Mouse (Mus musculus) cerebellum, postnatal 36 days (tissue): ENCODE data around the gene Aff3.
A peak's percentile ranks its signal among the peaks of the same experiment; 100 is the strongest.

Experiments used
- DNase-seq, 2 experiments: peaks; one replicate each; pipeline ENCODE4 v3.0.0; 2021 to 2022; ENCODE audit warnings: mixed read lengths in 2 of 2

The Aff3 gene

DNA sequence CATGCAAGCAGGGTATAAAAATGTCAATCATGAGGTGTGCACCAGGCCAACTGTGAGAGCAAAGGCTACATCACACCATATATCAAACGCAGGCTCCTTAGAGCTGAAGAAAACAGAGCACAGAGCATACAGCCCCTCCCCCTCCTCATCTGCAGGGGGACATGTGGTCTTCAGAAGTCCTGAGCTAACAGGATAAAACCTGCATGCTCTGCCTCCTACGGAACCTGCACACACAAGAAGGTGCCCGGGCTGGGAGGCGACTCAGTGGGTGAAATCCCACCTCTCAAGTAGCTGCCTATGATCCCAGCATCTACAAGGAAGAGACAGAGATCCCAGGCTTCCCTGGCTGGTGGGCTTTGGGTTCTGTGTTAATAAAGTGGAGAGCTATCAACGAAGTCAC, 70.0 kb downstream of the Aff3 start:
- no peak for DNase-seq

DNA sequence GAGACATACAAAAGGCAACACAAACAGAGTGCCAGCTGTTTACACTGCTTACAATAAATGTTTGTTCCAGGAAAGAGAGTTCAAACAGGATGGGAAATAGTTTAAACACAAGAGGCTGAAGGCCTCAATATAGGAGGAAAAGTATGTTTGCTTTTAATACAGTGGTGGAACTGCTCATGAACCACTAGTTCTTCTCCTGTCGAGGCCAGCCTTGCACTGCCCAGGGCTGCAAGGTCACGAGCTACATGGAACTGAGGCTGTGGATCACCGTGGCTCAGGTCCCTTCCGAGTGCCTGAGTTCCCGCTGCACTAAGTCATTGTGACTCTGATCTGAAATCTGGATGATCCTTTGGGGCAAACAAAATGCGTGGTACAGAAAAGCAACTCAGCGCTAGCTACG, 73.6 kb downstream of the Aff3 start:
- no peak for DNase-seq

- no peak for DNase-seq
Observed at GRCm38 (mm10) chr1:38588741-38589140, 76.0 kb downstream of the Aff3 start.

GRCm38 (mm10) chr1:38582328-38582727, 82.4 kb downstream of the Aff3 start:
- DNase-seq: no peak

DNA sequence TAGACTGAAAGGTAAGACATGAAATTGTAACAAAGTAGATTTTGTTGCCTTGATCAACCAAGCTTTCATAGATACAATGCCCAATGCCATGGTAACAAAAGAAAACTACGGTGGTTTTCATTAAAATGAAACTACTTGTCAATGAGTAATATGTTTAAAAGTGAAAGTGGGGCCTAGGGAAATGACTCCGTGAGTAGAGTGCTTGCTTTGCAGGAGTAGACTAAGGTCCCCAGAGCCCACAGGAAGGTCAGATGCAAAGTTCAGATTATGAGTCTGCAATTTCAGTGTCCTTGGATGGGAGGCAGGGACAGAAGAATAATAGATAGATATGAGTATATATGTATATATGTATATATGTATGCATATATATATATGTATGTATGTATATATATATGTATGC, 84.2 kb downstream of the Aff3 start:
- DNase-seq: no peak

GRCm38 (mm10) chr1:38578339-38578738, 86.4 kb downstream of the Aff3 start:
- DNase-seq: no peak

- no peak for DNase-seq
Observed at GRCm38 (mm10) chr1:38567791-38568190, 97.0 kb downstream of the Aff3 start.

DNA sequence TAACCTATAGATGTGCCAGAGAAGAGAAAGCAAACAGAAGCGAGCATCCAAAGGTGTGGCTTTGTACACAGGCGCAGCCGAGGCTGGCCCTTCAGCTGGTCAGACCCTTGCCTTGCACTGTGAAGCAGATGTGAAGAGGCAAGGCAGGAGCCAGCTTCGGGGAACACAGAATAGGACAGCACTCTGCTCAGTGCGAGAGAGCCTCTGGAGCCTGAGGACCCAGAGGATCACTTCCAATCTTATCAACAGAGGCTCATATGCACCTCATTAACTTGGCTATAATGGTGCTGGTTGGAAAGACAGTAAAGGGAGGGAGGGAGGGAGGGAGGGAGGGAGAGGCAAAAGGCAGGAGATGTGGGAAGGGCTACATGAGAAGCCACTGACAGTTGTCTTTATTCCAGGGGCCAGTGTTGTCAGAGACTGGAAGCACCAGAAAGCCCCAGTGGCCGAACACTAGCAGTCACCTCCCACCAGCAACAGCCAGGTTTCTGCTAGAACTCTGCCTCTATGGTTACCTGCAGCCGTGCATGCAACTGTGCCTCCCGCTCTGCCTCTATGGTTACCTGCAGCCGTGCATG, 98.6 kb downstream of the Aff3 start:
- DNase-seq: no peak

- DNase-seq: no peak
Observed at GRCm38 (mm10) chr1:38565295-38565777, 99.4 kb downstream of the Aff3 start.

DNA sequence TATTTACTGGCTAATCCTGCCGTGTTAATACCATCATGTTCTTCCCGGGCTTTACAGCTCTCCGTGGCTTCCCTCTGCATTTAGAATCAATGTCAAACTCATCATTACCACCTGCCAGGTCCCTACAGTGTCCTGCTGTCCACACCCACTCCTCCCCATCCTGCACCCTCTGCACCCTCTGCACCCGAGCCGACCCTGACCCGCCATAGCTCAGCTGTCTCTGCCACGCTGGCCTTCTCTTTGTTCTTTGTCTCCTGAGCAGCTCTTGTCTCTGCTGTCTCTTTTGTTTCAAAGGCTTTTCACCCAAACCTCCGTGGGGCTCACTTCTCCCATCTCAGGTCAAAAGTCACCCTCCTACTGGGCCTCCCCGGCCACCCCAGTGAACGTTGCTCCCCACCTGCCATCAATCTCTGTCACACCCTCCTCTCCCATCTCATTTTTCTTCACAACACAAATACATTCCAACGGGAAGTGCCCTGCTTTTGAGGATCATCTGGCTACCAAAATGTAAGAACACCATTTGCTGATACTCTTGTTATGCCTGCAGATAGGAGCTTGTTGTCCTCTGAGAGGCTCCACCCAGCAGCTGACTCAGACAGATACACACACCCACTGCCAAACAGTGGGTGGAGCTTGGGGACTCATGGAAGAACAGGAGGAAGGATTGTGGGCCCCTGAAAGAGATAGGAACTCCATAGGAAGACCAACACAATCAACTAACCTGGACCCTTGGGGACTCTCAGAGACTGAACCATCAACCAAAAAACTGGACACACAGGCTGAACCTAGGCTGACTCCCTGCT, 102.2 kb downstream of the Aff3 start:
- DNase-seq: no peak

DNA sequence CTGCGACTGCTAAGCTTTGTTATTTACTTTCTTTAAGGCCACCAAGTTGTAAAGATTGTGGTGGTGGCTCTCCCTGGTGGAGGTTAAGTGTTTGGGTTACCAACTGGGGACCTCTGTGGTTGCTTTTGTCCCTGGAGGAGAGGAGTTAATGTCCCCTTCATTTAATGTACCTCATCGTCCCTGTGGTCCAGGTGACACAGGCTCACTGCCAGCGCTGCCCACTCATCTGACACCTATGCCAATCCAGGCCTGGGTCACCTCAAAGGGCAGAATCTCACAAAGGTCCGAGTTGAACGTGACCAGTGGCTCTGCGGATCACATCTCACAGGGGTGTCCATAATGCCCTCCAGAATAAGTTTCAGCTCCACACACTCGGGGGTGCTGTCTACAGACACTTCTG, 103.4 kb downstream of the Aff3 start:
- DNase-seq: no peak

- DNase-seq: no peak
Observed at GRCm38 (mm10) chr1:38560666-38561065, 104.1 kb downstream of the Aff3 start.

DNA sequence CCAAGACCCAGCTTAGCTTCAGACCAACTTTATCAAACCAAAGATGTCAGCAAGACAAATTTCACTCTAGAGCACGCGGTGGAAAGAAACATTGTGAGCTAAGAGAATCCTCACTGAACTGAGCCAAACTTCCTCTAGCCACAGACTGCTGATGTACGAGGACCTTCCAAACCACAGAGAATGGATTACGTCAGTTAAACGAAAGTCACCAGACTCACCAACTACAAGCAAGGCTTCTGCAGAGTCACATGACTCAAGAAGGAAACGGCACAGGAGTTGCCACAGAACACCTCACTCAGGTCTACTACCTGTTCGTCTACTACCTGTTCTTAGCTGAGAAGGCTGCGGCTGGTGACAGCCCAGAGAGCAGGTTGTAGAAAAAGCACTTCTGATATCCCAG, 107.1 kb downstream of the Aff3 start:
- DNase-seq: no peak

- no peak for DNase-seq
Observed at GRCm38 (mm10) chr1:38554546-38554945, 110.2 kb downstream of the Aff3 start.

DNA sequence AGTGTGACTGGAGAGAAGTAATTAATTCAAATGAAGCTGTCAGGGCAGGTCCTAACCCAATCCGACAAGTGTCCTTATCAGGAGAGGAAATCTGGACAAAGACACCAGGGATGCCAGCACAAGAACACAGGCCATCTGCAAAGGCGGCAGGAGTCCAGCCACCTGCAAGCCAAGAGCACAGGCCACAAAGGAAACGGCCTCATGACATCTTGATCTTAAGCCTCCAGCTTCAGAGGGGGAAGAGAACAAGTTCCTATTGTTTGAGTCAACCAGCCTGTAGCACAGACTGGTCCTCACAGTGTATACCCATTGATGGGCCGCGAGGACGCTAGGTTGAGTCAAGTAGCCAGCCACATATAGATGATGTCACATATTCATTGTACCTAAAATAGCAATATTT, 111.7 kb downstream of the Aff3 start:
- DNase-seq: peak; percentile 76 to 79

DNA sequence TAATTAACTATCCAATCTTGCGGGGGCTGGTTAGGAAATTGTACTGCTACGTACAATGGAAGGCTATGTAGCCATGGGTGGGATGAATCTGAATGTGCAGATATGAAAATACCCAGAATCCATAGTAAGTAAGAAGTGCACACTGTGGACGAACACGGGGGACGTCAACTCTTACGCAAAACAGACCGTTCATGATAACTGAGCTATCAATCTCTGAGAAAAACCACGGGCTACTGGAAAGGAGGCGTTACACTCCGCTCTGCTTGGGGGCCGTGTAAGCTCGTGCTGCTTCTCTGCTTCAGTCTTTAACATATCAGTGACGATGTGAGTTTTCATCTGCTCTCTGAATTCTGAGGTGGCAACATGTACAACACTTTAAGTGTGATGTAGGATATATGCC, 114.2 kb downstream of the Aff3 start:
- DNase-seq: no peak

DNA sequence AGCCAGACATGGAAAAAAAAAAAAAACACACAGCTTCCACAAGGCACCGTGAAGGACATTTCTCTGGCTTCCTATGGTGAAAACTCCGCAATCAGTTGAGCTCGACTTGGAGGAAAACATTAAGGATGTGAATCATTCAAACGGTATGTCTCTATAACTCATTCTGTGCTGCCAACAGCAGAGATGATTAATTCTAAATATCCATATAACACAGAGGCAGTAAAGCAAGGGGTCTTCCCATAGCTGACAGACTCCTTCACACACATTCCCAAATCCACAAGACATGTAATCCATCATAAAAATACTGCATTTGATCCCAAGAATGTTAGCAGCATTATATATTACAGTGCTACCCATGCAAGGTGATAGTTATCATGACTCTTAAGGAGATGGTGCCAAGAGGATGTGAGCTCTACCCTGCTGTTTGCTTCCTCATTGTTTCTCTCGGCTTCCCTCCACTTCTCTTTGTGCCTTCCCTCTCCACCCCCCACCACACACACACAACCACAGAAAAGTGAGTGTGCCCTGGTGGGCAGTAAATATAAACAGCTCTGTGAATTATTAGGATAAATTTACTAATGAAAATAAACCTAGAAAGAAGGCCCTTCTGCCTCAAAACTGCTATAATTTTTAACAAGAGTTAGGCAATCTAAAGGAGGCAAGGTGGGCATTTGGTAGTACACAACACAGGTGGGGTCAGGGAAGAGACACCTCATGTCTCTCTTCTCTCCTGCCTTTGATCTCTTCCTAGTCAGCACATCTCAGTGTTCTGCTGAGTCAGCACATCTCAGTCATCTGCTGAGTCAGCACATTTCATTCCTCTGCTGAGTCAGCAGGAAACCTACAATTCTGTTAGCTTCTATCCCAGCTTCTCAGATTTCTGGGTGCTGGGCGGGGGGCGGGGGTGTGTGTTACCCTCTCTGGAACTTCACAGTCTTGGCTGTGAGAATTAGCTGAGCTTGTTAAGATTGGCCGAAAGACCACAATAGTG, 115.8 kb downstream of the Aff3 start:
- DNase-seq: no peak

GRCm38 (mm10) chr1:38547685-38548084, 117.1 kb downstream of the Aff3 start:
- no peak for DNase-seq

DNA sequence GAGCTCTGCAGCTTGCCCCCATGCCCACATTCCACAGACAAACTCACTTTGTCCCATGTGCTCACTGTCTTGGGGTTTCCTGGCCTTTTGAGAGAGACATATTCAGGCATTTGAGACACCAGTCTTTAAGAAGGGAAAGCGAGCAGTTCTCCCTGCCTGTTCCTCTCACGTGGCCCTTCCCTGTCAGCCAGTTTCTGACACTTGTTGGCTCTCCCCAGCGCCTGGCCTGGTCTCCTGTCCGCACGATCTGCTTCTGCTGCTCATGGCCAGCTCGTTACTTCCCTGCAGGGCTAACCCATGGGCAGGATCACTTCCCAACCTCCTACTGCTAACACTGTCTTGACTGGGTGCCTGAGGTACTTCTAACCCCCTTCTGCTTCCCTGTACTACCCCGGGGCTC, 118.1 kb downstream of the Aff3 start:
- DNase-seq: no peak

DNA sequence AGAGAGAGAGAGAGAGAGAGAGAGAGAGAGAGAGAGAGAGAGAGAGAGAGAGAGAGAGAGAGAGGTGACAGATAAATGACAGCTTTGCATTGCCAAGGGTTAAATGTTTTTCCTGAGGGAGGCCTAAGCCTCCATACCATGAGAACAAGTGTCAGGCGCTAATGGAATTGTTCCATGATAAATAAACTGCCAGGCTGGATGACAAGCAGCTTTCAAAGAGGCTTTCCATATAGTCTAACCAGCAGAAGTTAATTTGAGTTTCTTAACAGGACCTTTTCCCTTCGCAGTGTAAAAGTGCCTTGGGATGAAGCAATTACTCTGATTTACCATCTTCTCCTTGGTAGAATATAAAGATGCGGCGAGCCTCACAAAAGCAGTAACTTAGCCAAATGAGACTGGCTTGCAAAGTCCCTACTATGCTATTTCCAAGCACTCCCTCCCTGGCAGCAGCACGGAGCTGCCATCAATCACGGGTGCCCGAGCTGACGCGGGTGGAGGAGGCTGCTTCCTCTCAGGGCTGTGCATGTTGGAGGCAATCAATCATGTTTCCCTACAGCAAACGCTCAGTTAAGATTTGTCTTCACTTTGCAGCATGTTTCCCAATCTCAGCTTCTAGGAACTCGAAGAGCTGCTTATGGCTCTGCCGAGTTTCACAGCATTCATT, 119.3 kb downstream of the Aff3 start:
- no peak for DNase-seq

DNA sequence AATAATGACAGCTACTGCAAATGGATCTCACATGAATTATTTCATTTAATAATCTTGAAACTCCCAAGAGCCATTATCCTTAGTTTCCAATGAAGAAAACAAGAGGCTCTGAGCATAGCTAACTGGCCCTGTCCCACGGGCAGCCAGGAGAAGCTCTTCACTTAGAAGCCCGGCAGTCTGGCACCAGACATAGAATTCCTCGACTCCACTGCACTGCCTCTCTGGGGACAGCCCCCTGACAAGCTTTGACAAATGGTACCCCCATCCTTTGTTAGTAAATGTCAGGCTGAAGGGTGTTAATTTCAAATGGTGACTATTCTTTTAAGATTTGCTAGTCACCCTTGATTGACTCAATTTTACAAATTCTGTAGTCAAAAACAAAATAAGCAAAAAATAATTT, 120.3 kb downstream of the Aff3 start:
- DNase-seq: no peak

GRCm38 (mm10) chr1:38541536-38541935, 123.2 kb downstream of the Aff3 start:
- DNase-seq: no peak
